Mouse (Mus musculus): ENCODE results near the gene Prss16. TPM values are rescaled to one million over a fixed set of nuclear protein-coding genes. Genes with fewer than 3 reads are reported as not detected.
A peak's percentile ranks its signal among the peaks of the same experiment; 100 is the strongest.

The Prss16 gene
- polyA plus RNA-seq, 1 experiment from 2014 or later: 645 TPM

DNA sequence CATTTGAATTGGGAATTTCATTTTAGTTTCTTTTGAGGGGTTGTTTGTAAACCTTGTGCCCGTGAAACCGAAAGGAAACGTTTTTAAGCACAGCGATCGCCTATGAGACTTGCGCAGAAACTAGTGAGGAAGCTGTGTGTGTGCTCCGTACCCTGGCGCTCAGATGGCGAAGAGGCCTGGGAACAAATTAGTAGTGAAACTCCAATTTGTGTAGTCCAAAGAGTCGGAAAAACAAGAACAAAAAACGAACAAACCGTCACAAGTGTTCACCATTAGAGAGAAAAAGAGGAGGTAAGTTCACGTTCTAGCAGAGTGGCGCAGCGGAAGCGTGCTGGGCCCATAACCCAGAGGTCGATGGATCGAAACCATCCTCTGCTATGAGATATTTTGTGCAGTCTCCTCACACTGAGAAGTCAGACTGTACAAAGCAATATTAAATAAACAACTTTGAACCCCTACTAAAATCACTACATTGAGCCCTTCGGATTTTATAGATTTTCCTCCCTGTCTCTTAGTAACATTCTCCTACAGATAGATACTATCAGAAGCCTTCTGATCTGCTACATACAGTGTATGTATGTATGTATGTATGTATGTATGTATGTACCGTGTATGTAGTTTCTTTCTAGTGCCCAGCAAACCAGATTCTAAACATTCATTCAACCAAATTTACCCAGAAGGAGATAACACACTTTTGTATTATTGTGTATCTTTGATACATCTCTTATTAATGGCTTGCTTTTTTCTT lies 34.6 kb downstream of the Prss16 start:
- DNase-seq (ENCODE audit: low spot score): peak; percentile 93

DNA sequence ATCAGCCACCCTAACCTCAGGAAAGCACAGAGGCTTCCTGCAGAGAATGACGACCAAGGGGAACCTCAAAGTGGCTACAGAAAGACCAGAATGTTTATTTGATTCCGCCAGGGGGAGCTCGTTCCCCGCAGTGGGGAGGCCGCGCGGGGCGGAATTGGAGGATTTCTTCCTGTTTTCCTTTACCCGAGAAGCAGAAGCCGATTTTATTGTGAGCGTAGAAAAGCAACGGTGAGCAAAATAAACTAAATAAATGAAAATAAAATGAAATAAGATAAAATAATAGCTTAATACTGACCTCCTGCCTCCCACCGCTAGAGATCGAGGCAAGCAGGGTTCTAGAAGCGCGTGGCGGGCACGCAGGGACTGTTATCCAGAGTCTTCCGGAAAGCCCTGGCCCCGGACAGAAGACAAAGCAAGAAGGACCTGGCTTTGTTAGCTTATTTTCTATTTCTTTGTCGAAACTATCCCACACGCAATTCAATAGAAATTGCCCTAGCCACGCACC lies 35.3 kb downstream of the Prss16 start:
- DNase-seq (ENCODE audit: low spot score): peak; percentile 92

DNA sequence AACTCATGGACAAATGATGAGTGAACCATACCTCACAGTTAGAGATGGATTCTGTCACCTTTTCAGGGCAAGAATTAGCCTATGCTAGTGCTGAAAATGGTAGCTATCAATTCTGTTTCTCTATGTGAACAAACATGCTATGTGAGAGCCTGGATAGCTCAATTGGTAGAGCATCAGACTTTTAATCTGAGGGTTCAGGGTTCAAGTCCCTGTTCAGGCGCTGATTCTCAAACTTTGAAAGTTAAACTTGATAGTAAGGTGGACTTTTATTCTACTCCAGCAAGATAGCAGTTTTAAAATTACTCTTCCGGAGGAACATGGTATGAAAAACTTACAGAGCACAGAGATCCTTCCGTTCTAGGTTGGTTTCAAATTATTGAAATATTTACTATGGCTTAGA lies 37.9 kb downstream of the Prss16 start:
- DNase-seq (ENCODE audit: low spot score): no peak

DNA sequence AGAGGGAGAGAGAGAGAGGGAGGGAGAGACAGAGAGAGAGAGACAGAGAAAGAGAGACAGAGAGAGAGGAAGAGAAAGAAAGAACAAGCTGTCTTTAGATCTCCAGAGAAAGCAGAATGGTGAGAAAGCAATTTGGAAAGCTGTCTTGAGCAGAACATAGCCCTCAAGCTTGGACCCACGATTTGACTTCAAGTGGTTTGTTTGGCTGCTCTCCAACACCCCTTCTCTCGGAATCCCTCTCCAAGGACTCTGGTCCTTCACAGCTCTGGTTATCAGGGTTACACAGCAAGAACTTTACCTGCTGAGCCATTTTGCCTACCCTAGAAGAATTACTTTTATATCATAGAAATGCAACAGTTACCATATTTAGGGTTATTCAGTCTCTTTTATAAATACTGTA lies 39.7 kb downstream of the Prss16 start:
- no peak for DNase-seq (ENCODE audit: low spot score)

DNA sequence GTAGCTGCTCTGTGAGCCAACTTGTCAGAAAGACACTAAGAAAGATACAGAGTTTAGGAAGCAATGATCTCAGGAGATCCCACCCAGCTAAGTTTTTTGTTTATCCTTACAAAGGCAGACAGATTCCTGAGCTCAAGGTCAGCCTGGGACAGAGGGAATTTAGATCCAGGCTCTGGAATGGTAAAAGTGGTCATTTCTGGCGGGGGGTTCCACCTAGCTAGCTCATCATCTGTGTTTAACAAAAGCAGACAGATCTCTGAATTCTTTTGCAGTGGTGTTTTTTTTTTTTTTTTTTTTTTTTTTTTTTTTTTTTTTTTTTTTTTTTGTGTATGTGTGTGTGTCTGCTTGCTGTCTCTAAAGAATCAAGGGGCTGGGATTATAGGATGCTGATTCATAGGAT lies 40.3 kb downstream of the Prss16 start:
- DNase-seq (ENCODE audit: low spot score): no peak

Small RNA genes lying within 50 kb of the gene (microRNA-seq; reads per million reads assigned to microRNA genes)
- not detected for gene Gm44390 (ENCODE audit: borderline number of aligned reads)
- not detected for gene Gm44486 (ENCODE audit: borderline number of aligned reads)

Other genes with a start within 250 kb of the Prss16 start
- 71.7 and 80.7 TPM in 2 replicates for gene Hist1h1b, start 229.1 kb downstream of the Prss16 start, polyA plus RNA-seq (2015; fragmentation: Nextera tagmentation; extraction: Ambion mirVana)
- 392 and 414 TPM in 2 replicates for gene Hist1h3i, start 226.4 kb downstream of the Prss16 start, polyA plus RNA-seq (2015; fragmentation: Nextera tagmentation; extraction: Ambion mirVana)
- 32.4 and 51.2 TPM in 2 replicates for gene Hist1h2an, start 222.5 kb downstream of the Prss16 start, polyA plus RNA-seq (2015; fragmentation: Nextera tagmentation; extraction: Ambion mirVana)
- 3.4 and 3.5 TPM in 2 replicates for gene Hist1h2bp, start 222.3 kb downstream of the Prss16 start, polyA plus RNA-seq (2015; fragmentation: Nextera tagmentation; extraction: Ambion mirVana)
- gene Hist1h2bq, start 199.5 kb downstream of the Prss16 start, polyA plus RNA-seq (2015; fragmentation: Nextera tagmentation; extraction: Ambion mirVana): 63.1 and 89.0 TPM in 2 replicates
- gene Hist1h2ao, start 199.3 kb downstream of the Prss16 start, polyA plus RNA-seq (2015; fragmentation: Nextera tagmentation; extraction: Ambion mirVana): 2.0 TPM in 1 of 2 replicates, not detected in the other
- 1.0 TPM in 1 of 2 replicates, not detected in the other for gene Hist1h4m, start 198.0 kb downstream of the Prss16 start, polyA plus RNA-seq (2015; fragmentation: Nextera tagmentation; extraction: Ambion mirVana)
- gene Hist1h4n, start 177.5 kb downstream of the Prss16 start, polyA plus RNA-seq (2015; fragmentation: Nextera tagmentation; extraction: Ambion mirVana): 35.0 and 40.5 TPM in 2 replicates
- 10,793 and 11,737 TPM in 2 replicates for gene Hist1h2ap, start 176.2 kb downstream of the Prss16 start, polyA plus RNA-seq (2015; fragmentation: Nextera tagmentation; extraction: Ambion mirVana)
- gene Hist1h2br, start 176.0 kb downstream of the Prss16 start, polyA plus RNA-seq (2015; fragmentation: Nextera tagmentation; extraction: Ambion mirVana): 64.8 and 86.2 TPM in 2 replicates
- gene Zfp184, start 64.6 kb downstream of the Prss16 start, polyA plus RNA-seq (2015; fragmentation: Nextera tagmentation; extraction: Ambion mirVana): 3.7 and 4.4 TPM in 2 replicates
- gene Pom121l2, start 28.5 kb downstream of the Prss16 start, polyA plus RNA-seq (2015; fragmentation: Nextera tagmentation; extraction: Ambion mirVana): 0.14 and 0.18 TPM in 2 replicates
- gene Hist1h2ah, start 25.8 kb upstream of the Prss16 start, polyA plus RNA-seq (2015; fragmentation: Nextera tagmentation; extraction: Ambion mirVana): 49.6 and 71.7 TPM in 2 replicates
- 25.8 and 33.9 TPM in 2 replicates for gene Hist1h2bk, start 26.1 kb upstream of the Prss16 start, polyA plus RNA-seq (2015; fragmentation: Nextera tagmentation; extraction: Ambion mirVana)
- gene Hist1h4i, start 31.6 kb upstream of the Prss16 start, polyA plus RNA-seq (2015; fragmentation: Nextera tagmentation; extraction: Ambion mirVana): 37.1 and 39.2 TPM in 2 replicates
- gene Hist1h2ag, start 33.2 kb upstream of the Prss16 start, polyA plus RNA-seq (2015; fragmentation: Nextera tagmentation; extraction: Ambion mirVana): 178 and 206 TPM in 2 replicates
- gene Hist1h2bj, start 33.5 kb upstream of the Prss16 start, polyA plus RNA-seq (2015; fragmentation: Nextera tagmentation; extraction: Ambion mirVana): 74.2 and 89.3 TPM in 2 replicates
- not detected in 2 replicates for gene Vmn1r188, start 74.7 kb upstream of the Prss16 start, polyA plus RNA-seq (2015; fragmentation: Nextera tagmentation; extraction: Ambion mirVana)
- gene Vmn1r189, start 96.1 kb upstream of the Prss16 start, polyA plus RNA-seq (2015; fragmentation: Nextera tagmentation; extraction: Ambion mirVana): not detected in 2 replicates
- not detected in 2 replicates for gene Vmn1r191, start 174.2 kb upstream of the Prss16 start, polyA plus RNA-seq (2015; fragmentation: Nextera tagmentation; extraction: Ambion mirVana)
- gene Vmn1r192, start 181.4 kb upstream of the Prss16 start, polyA plus RNA-seq (2015; fragmentation: Nextera tagmentation; extraction: Ambion mirVana): not detected in 2 replicates
- not detected in 2 replicates for gene Vmn1r193, start 213.4 kb upstream of the Prss16 start, polyA plus RNA-seq (2015; fragmentation: Nextera tagmentation; extraction: Ambion mirVana)
- gene Vmn1r194, start 234.5 kb upstream of the Prss16 start, polyA plus RNA-seq (2015; fragmentation: Nextera tagmentation; extraction: Ambion mirVana): not detected in 2 replicates